Mouse (Mus musculus) heart, embryonic 12.5 days (tissue): Measurements from ENCODE around the gene Pitpnm3. TPM values are rescaled to one million over a fixed set of nuclear protein-coding genes. Genes with fewer than 3 reads are reported as not detected.

Experiments used
- ATAC-seq: fragments of 200-750 bp; cut with Nextera tagmentation; 2 replicates; pipeline ENCODE4 v1.8.0; 2017; ENCODE audit warnings: moderate TSS enrichment, moderate library complexity; ENCODE audit not compliant: insufficient number of reproducible peaks, low FRiP score
- H3K27ac ChIP-seq: fragments of 300-500 bp; sonication (generic); 2 replicates; pipeline ENCODE4 v1.5.1; 2016; ENCODE audit warnings: mild to moderate bottlenecking, moderate library complexity; ENCODE audit not compliant: poor library complexity, severe bottlenecking
- H3K27me3 ChIP-seq: fragments of 300-500 bp; sonication (generic); replicated peaks from 2 replicates; pipeline ENCODE4 v1.6.1; 2016; ENCODE audit warnings: mild to moderate bottlenecking, moderate library complexity
- H3K36me3 ChIP-seq: fragments of 300-500 bp; sonication (generic); 2 replicates; pipeline ENCODE4 v1.6.1; 2016; ENCODE audit warnings: mild to moderate bottlenecking, moderate library complexity
- H3K4me1 ChIP-seq: fragments of 300-500 bp; sonication (generic); replicated peaks from 2 replicates; pipeline ENCODE4 v1.6.1; 2016; ENCODE audit warnings: mild to moderate bottlenecking
- H3K4me2 ChIP-seq: fragments of 300-500 bp; sonication (generic); 2 replicates; pipeline ENCODE4 v1.6.1; 2016; ENCODE audit warnings: mild to moderate bottlenecking, moderate library complexity
- H3K4me3 ChIP-seq: fragments of 300-500 bp; sonication (generic); 2 replicates; pipeline ENCODE4 v1.5.1; 2016; ENCODE audit warnings: mild to moderate bottlenecking
- H3K9ac ChIP-seq: fragments of 300-500 bp; sonication (generic); 2 replicates; pipeline ENCODE4 v1.6.1; 2016; ENCODE audit warnings: mild to moderate bottlenecking, moderate library complexity
- H3K9me3 ChIP-seq: fragments of 300-500 bp; sonication (generic); replicated peaks from 2 replicates; pipeline ENCODE4 v1.6.1; 2016; ENCODE audit warnings: mild to moderate bottlenecking, moderate library complexity
- WGBS: fragments of 180-500 bp; shearing (Covaris S2); methylation state at CpG from one replicate; pipeline ENCODE4 v1.1.7; 2016; 5-methylcytosine and 5-hydroxymethylcytosine counted together
- polyA plus RNA-seq: library from polyadenylated mRNA; unstranded; fragments of >200 nt; fragmentation: Nextera tagmentation; extraction: Ambion mirVana; gene quantifications from 2 replicates; pipeline ENCODE4 v1.2.1, GENCODE M21; 2016

Pitpnm3 gene
- polyA plus RNA-seq, 1 experiment from 2014 or later: 0.13 TPM

DNA sequence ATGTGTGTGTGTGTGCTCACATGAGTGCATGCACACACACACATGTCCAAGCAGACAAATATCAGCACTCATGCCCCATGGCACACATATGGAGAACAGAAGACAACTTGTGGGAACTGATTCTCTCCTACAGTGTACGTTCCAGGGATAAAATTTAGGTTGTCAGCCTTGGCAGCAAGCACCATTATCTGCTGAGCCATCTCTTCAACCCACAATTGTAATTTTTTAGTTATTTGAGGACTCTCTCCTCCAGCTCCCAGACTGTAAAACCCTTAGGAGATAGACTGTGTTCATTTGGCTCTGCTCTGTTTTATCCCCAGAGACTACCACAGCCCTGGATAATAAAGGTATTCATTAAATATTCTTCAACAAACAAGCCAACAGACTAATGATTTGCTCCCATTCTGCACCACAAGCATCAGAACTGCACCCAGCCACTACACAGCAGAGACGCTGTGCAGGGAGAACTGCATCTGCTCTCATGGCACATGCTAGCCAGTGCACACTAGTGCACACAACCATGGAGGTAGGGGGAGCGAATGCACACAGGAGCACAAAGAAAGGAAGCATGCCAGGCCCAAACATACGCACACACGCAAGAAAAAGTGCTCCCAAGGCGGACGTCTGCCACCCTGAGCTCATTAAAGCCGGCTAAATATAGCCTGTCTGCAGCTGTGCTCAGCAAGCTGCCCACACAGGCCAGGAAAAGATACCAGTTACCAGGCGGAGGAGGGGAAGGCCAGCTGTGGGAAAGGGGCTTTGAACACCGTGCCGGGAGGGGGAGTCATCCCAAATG is 49.1 kb downstream of the Pitpnm3 start:
- Histone ChIP-seq H3K27ac (peak overlapping the region; percentile 69), H3K4me2 (peak overlapping the region; percentile 29; the same call in 1 of the 2 replicates), H3K9me3 (no peaks in the 10 kb centered on the region), H3K36me3 (no peaks in the 10 kb centered on the region), H3K4me3 (no peak overlapping the region), H3K27me3 (no peaks in the 10 kb centered on the region), H3K4me1 (peaks cover 36% of the 10 kb centered on the region), H3K9ac (no peak overlapping the region)
- peak; percentile 53; the same call in 1 of the 2 replicates for ATAC-seq
- WGBS: 24% methylated on average over 11 of the region's 11 CpGs

DNA sequence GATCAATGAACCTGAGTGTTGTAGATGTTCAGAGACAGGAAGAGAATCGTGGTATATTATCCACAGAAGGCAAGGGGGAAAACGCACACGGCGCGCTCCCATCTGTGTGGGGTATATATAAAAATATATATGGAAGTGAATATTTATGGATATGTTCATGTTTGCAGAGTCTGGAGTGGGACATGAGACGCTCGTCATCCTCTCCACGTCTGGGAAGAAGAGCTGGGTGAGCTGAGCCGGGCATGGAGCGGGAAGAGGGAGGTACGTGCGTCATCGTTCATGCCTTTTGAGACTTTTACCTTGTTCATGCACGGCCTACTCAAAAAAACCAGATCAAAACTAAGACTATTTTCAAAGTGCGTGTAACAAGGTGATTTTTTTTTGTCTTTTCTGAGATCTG is 51.2 kb downstream of the Pitpnm3 start:
- Histone ChIP-seq H3K36me3 (no peaks in the 10 kb centered on the region), H3K27ac (no peak overlapping the region), H3K9me3 (no peaks in the 10 kb centered on the region), H3K4me1 (peaks cover 36% of the 10 kb centered on the region), H3K4me3 (no peak overlapping the region), H3K27me3 (no peaks in the 10 kb centered on the region), H3K4me2 (no peak overlapping the region), H3K9ac (no peak overlapping the region)
- 92% methylated on average over 15 of the region's 15 CpGs for WGBS
- ATAC-seq: no peak

DNA sequence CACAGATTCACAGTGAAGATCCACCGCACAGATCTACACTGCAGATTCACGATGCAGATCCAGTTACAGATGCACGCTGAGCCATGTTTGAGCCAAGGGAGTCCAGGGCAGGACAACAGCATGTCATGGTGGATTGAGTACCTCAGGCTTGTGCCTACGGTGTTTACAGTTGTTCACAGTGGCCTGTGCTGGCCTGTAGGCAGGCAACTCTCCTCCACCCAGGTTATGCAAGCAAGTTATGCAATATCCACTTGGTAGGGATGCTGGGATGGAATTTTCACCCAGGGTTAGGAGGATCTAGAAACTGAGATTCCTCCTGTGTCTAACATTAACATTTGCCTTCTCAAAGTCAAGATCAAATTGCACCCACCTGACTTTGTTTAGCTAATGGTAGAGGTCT is 53.0 kb downstream of the Pitpnm3 start:
- H3K4me3 ChIP-seq: no peak overlapping the region
- no peak for ATAC-seq
- no peak overlapping the region for H3K9ac ChIP-seq
- no peak overlapping the region for H3K27ac ChIP-seq
- 96% methylated on average over 4 of the region's 4 CpGs for WGBS
- H3K4me2 ChIP-seq: no peak overlapping the region
- H3K4me1 ChIP-seq: peaks cover 31% of the 10 kb centered on the region
- H3K27me3 ChIP-seq: no peaks in the 10 kb centered on the region
- H3K36me3 ChIP-seq: no peaks in the 10 kb centered on the region
- no peaks in the 10 kb centered on the region for H3K9me3 ChIP-seq

DNA sequence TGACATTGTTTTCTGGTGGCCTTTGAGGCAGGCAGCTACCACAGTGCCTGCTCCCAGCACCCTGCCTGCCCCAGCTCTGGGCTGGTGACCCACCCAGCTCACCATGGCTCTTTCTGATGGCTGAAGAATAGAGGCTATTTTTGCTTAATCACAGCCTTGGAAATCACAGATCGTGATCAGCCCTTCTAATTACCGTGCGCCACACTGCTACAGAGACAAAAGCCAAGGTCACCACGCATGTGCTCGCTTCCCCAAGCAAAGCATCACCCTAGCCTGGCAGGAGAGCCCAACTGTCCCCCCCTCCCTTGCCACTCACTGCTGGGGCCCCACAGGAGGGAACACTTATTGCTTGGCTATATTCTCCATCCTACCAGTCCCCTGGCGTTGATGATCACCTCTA is 55.1 kb downstream of the Pitpnm3 start:
- no peak for ATAC-seq
- Histone ChIP-seq H3K36me3 (no peaks in the 10 kb centered on the region), H3K27me3 (no peaks in the 10 kb centered on the region), H3K4me2 (no peak overlapping the region), H3K4me1 (peaks cover 11% of the 10 kb centered on the region), H3K9ac (no peak overlapping the region), H3K27ac (no peak overlapping the region), H3K4me3 (no peak overlapping the region), H3K9me3 (no peaks in the 10 kb centered on the region)
- 84% methylated on average over 6 of the region's 6 CpGs for WGBS

DNA sequence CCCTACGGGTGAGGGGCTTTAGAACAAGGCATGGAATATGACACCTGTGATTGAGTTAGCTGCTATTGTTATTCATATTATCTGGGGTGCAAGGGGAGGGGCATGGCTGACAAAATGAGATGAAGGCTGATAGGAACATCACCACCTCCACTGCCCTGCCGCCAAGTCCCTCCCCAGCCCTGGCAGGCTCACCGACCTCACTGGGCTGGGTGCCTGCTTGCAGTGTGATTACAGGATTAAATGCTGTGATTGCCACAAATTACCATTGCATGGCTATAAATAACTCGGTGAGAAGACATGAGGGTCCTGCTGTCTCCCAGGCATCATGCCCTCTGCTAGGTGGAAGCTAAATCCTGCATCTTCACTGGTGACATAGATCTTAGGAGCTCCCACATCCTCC is 56.9 kb downstream of the Pitpnm3 start:
- H3K4me3 ChIP-seq: no peak overlapping the region
- peaks cover 3% of the 10 kb centered on the region for H3K27me3 ChIP-seq
- ATAC-seq: no peak
- no peak overlapping the region for H3K4me2 ChIP-seq
- WGBS: 48% methylated on average over 4 of the region's 4 CpGs
- H3K4me1 ChIP-seq: peaks cover 7% of the 10 kb centered on the region
- no peak overlapping the region for H3K9ac ChIP-seq
- H3K27ac ChIP-seq: no peak overlapping the region
- H3K36me3 ChIP-seq: no peaks in the 10 kb centered on the region
- no peaks in the 10 kb centered on the region for H3K9me3 ChIP-seq

DNA sequence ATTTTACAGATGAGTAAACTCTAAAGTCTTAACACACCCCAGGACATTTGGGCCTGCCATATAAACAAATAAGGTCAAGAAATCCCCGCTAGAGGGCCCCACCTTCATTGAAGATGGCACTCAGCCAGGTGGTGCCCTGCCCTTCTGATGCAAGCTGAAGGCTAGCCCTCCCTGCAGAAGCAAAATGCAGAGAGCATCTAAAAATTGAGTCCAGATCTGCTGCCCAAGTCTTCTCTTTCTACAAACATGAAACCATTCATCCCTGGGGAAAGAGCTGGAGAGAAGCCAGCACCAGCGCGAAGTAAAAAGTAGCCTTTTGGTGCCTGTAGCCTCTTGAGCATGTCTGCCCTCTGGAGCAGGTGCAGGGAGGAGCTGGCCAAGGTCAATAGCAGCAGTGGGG is 57.5 kb downstream of the Pitpnm3 start:
- no peak overlapping the region for H3K4me2 ChIP-seq
- 45% methylated on average over 3 of the region's 3 CpGs for WGBS
- no peak overlapping the region for H3K4me3 ChIP-seq
- no peaks in the 10 kb centered on the region for H3K9me3 ChIP-seq
- H3K4me1 ChIP-seq: peaks cover 7% of the 10 kb centered on the region
- no peak overlapping the region for H3K9ac ChIP-seq
- H3K27me3 ChIP-seq: peaks cover 9% of the 10 kb centered on the region
- H3K27ac ChIP-seq: no peak overlapping the region
- no peaks in the 10 kb centered on the region for H3K36me3 ChIP-seq
- ATAC-seq: no peak

DNA sequence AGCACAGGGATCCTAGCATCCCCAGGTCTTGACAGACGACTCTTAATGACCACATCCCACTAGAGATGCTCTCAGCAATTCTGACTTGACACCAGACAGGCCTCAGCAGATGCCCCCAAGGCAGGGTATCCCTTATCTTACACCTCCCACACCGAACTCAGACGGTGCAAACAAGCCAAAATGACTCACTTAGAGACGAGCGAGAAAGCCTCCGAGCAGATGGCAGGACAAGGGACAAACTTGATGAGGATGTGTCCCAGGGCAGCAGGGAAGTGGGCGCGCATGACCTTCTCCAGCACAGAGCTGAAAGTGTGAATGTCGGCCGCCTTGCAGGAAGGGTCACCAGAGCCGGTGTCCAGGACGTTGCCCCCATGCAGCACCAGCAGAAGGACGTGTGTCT is 61.3 kb downstream of the Pitpnm3 start:
- 51% methylated on average over 13 of the region's 13 CpGs for WGBS
- peaks cover 16% of the 10 kb centered on the region for H3K27me3 ChIP-seq

DNA sequence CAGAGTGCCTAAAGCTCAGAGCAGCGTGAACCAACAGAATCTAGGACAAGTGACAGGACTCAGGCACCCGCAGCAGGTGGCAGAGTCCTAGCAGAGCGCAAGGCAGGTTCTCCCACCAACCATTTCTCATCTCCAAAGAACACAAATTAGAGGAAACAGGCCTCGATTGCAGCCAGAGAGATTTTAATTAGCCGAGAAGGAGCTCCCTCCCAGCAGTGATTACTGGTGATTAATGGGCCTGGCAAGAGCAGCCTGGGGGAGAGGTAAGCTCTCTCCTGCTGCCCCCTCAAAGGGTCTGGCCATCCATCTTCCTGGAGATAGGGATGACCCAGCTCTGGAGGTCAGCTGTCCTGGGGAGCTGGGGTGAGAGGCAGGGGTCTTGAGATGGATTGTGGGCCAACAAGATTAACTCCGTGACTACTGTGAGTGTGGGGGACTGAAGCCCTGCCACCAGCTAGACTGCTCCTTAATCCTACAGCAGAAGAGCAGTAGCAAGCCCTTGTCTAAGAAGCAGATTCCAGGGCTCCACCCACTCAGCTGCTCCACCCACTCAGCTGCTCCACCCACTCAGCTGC is 63.2 kb downstream of the Pitpnm3 start:
- no peak overlapping the region for H3K4me3 ChIP-seq
- no peak overlapping the region for H3K27ac ChIP-seq
- no peak overlapping the region for H3K9ac ChIP-seq
- H3K4me1 ChIP-seq: no peaks in the 10 kb centered on the region
- no peak for ATAC-seq
- 52% methylated on average over 6 of the region's 6 CpGs for WGBS
- no peaks in the 10 kb centered on the region for H3K9me3 ChIP-seq
- no peaks in the 10 kb centered on the region for H3K36me3 ChIP-seq
- H3K4me2 ChIP-seq: no peak overlapping the region
- H3K27me3 ChIP-seq: peaks cover 16% of the 10 kb centered on the region

More for the DNA sequence above, 61.3 kb downstream of the Pitpnm3 start:
- Histone ChIP-seq H3K4me1 (peaks cover 7% of the 10 kb centered on the region), H3K4me3 (no peak overlapping the region), H3K4me2 (no peak overlapping the region), H3K9me3 (no peaks in the 10 kb centered on the region), H3K9ac (no peak overlapping the region), H3K27ac (no peak overlapping the region), H3K36me3 (no peaks in the 10 kb centered on the region)
- ATAC-seq: no peak

DNA sequence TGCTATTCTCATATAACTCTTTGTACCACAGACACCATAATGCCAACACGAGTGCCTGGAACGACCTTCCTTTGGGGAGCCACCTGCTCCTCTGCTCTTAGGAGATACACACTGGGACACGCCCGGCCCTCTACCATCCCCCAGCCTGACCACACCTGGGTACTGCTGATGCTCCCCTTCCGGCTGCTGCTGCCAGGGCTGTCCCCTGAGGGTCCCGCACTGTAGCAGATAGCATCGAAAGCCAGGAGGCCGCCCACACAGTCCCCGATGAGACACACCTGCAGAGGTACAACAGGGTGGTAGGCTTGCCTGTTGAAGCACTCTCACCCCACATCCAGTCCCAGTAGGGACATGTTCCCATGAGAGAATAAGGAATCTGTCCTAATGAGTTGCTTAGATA is 64.8 kb downstream of the Pitpnm3 start:
- Histone ChIP-seq H3K36me3 (no peaks in the 10 kb centered on the region), H3K27ac (no peak overlapping the region), H3K4me1 (no peaks in the 10 kb centered on the region), H3K9me3 (0 out of 2 replicates have a peak, but pooled peaks cover 4% of the 10 kb centered on the region), H3K27me3 (peaks cover 16% of the 10 kb centered on the region), H3K9ac (no peak overlapping the region), H3K4me2 (no peak overlapping the region), H3K4me3 (no peak overlapping the region)
- ATAC-seq: no peak
- WGBS: 78% methylated on average over 9 of the region's 9 CpGs

DNA sequence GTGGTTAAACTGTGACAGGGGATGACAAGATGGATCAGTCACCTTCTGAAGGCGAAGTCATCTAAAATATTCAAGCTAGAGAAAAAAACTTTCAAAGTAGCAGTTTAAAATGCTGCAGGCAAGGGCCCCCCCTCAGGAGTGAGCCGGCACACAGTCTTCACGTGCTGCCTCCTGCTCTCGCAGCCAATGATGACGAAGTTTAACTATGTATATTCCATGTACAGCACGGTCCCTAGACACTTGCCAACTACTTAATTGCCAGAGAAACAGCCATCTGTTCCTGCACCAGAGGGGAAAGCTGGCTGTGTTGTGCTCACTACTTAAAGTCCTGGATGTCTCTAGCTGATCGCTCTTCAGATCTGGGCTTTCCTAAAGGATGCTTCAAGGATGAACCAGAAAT is 67.6 kb downstream of the Pitpnm3 start:
- Histone ChIP-seq H3K4me1 (no peaks in the 10 kb centered on the region), H3K36me3 (peaks cover 3% of the 10 kb centered on the region; the same call in 1 of the 2 replicates), H3K27me3 (peaks cover 6% of the 10 kb centered on the region; the same call in 1 of the 2 replicates), H3K4me3 (no peak overlapping the region), H3K4me2 (no peak overlapping the region), H3K27ac (no peak overlapping the region), H3K9me3 (peaks cover 25% of the 10 kb centered on the region), H3K9ac (no peak overlapping the region)
- ATAC-seq: no peak
- 73% methylated on average over 7 of the region's 7 CpGs for WGBS

DNA sequence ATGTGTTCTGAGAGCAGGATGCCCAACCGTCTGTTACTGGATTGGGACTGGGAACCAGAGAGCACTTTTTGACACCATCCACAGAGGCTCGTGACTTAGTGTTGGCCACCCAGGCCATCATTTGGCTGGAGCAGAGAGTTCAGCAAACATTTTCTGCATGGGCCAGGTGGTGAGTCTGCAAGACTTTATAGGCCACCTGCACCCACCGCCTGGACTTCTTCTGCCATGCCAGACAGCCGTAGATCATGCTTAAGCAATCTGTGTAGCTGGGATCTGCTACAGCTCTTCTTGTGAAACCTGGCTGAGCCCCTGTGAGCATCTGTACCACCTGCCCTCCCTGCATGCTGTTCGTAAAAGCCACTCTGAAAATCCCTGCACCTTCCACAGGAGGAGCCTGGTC is 68.3 kb downstream of the Pitpnm3 start:
- H3K36me3 ChIP-seq: peaks cover 3% of the 10 kb centered on the region; the same call in 1 of the 2 replicates
- ATAC-seq: no peak

More for the DNA sequence above, 68.3 kb downstream of the Pitpnm3 start:
- no peak overlapping the region for H3K4me2 ChIP-seq
- H3K4me1 ChIP-seq: no peaks in the 10 kb centered on the region
- H3K9ac ChIP-seq: no peak overlapping the region
- WGBS: 80% methylated on average over 5 of the region's 5 CpGs
- H3K27me3 ChIP-seq: no peaks in the 10 kb centered on the region; the same call in 1 of the 2 replicates
- no peak overlapping the region for H3K4me3 ChIP-seq
- no peak overlapping the region for H3K27ac ChIP-seq
- H3K9me3 ChIP-seq: peaks cover 25% of the 10 kb centered on the region
